Mouse (Mus musculus): ENCODE results near the gene Aim2. TPM values are rescaled to one million over a fixed set of nuclear protein-coding genes. Genes with fewer than 3 reads are reported as not detected.
"Not testable (repeated sequence)": the region's sequence is repeated elsewhere in the genome, so short reads cannot be mapped to it uniquely, and the experiment has no call there.

The Aim2 gene
- polyA plus RNA-seq, 1 experiment = 10.4 TPM

DNA sequence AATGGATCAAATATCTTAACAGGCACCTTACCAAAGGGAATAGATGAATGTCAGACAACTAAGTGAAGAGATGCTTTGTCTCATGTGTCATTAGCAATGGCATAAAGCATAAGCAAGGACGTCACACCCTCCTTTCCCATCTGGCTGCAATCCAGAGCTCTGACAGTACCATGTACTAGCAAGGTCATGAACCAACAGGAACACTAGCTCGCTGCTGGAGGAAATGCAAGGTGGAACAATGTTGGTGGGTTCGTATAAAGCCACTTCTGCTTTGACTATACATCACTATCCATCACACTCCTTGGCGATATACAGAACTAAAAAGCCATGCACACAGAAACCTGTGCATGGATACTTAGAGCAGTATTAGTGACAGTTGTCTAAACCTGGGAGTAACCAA is 96.4 kb downstream of the Aim2 start:
- Histone ChIP-seq H3K4me1 (ENCODE audit: control insufficient read depth, insufficient read depth, insufficient read length) (no peaks in the 10 kb centered on the region; the same call in 1 of the 2 replicates), H3K27me3 (ENCODE audit: control insufficient read depth, insufficient read depth, low read length) (no peaks in the 10 kb centered on the region), H3K27ac (ENCODE audit: insufficient read depth, low read length) (no peak overlapping the region), H3K36me3 (ENCODE audit: control insufficient read depth, insufficient read depth, low read length) (peaks cover 5% of the 10 kb centered on the region), H3K4me3 (ENCODE audit: extremely low read depth, insufficient read depth, insufficient read length) (no peak overlapping the region)
- no peak for TF ChIP-seq CTCF (IDR thresholded peaks at IDR 0.05; ENCODE audit: extremely low read depth, insufficient read depth, insufficient read length, insufficient replicate concordance)
- no peak for TF ChIP-seq POLR2A (IDR thresholded peaks at IDR 0.05; ENCODE audit: low read depth, low read length)
- no peak for DNase-seq (ENCODE audit: low read depth in 1 of 2, low spot score in 2 of 2)
- WGBS = 39% methylated on average over 4 of the region's 4 CpGs

DNA sequence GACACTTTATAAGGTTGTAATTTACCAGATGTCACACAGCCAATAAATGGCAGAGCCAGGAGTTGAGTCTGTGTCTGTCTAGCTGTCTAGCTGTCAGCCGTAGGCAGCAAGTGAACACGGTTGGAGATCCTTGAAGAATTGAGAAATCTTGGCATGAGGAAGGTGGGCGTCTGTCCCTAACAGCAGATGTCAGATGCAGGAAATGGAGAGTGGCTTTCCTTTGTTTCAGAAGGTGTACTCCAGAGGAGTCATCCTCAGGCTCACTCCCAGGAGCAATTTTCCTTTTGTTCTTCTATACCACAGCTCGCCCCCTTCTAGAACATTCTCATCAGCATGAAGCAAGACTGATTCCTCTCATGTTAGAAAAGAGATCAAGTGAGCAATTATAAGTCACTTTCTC is 99.9 kb downstream of the Aim2 start:
- Histone ChIP-seq H3K4me1 (ENCODE audit: control insufficient read depth, insufficient read depth, insufficient read length) (no peaks in the 10 kb centered on the region; the same call in 1 of the 2 replicates), H3K36me3 (ENCODE audit: control insufficient read depth, insufficient read depth, low read length) (peaks cover 9% of the 10 kb centered on the region), H3K27me3 (ENCODE audit: control insufficient read depth, insufficient read depth, low read length) (no peaks in the 10 kb centered on the region), H3K4me3 (ENCODE audit: extremely low read depth, insufficient read depth, insufficient read length) (no peak overlapping the region), H3K27ac (ENCODE audit: insufficient read depth, low read length) (no peak overlapping the region)
- no peak for TF ChIP-seq POLR2A (IDR thresholded peaks at IDR 0.05; ENCODE audit: low read depth, low read length)
- TF ChIP-seq CTCF (IDR thresholded peaks at IDR 0.05; ENCODE audit: extremely low read depth, insufficient read depth, insufficient read length, insufficient replicate concordance) = no peak
- 87% methylated on average over 4 of the region's 4 CpGs for WGBS
- DNase-seq (ENCODE audit: low read depth in 1 of 2, low spot score in 2 of 2) = no peak

DNA sequence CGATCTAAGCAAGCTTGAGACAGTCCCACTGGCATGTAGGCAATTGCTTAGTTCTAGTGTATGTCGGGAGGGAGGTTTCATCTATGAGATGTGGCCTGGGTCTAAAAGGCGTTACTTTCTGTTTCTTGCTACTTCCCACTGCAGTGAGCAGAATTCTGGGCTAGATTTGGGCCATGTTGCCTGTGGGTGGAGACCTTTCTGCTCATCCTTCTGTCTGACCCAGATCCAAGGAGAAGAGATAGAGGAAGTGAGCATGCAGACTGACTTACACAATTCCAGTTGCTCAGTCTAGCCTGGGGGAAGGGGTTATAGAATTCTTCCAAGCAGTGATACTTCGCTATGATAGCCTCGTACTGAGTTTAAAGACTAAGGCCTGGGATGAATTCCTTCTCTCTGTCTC is 101.0 kb downstream of the Aim2 start:
- Histone ChIP-seq H3K27me3 (ENCODE audit: control insufficient read depth, insufficient read depth, low read length) (no peaks in the 10 kb centered on the region), H3K36me3 (ENCODE audit: control insufficient read depth, insufficient read depth, low read length) (peaks cover 12% of the 10 kb centered on the region), H3K27ac (ENCODE audit: insufficient read depth, low read length) (peak overlapping the region; percentile 10; the same call in 1 of the 2 replicates), H3K4me1 (ENCODE audit: control insufficient read depth, insufficient read depth, insufficient read length) (no peaks in the 10 kb centered on the region; the same call in 1 of the 2 replicates), H3K4me3 (ENCODE audit: extremely low read depth, insufficient read depth, insufficient read length) (no peak overlapping the region)
- TF ChIP-seq CTCF (IDR thresholded peaks at IDR 0.05; ENCODE audit: extremely low read depth, insufficient read depth, insufficient read length, insufficient replicate concordance) (no peak), POLR2A (IDR thresholded peaks at IDR 0.05; ENCODE audit: low read depth, low read length) (no peak)
- WGBS = 77% methylated on average over 5 of the region's 5 CpGs
- no peak for DNase-seq (ENCODE audit: low read depth in 1 of 2, low spot score in 2 of 2)

DNA sequence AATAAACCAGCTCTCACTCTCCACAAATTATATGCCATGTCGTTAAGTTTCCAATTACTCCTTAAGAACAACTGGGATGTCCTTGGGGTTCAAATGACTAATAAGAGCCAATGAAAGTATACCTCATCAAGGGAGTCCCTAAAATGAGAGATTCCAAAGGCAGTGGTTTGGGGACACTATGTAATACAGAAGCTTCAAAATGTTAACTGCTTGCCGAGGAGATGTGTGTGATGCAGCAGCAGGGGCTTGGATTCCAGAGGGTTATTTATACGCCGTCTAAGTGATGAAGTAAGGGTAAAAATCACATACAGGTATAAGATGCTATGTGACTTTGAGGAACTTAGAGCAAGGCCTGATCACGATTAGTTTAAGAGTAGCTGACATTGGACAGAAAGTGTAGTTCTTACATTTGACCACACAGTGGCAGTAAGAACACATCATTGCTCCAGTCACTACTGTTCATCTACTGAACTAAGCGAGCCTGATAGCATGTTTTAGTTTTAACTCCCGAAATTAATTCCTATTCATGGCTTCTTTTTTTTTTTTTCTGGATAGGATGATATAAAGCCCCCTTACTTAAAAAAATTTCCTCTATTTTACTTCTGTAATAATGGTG is 105.6 kb downstream of the Aim2 start:
- Histone ChIP-seq H3K27me3 (ENCODE audit: control insufficient read depth, insufficient read depth, low read length) (no peaks in the 10 kb centered on the region), H3K4me3 (ENCODE audit: extremely low read depth, insufficient read depth, insufficient read length) (no peak overlapping the region), H3K4me1 (ENCODE audit: control insufficient read depth, insufficient read depth, insufficient read length) (no peaks in the 10 kb centered on the region; the same call in 1 of the 2 replicates), H3K27ac (ENCODE audit: insufficient read depth, low read length) (no peak overlapping the region), H3K36me3 (ENCODE audit: control insufficient read depth, insufficient read depth, low read length) (peaks cover 16% of the 10 kb centered on the region)
- 53% methylated on average over 7 of the region's 7 CpGs for WGBS
- DNase-seq (ENCODE audit: low read depth in 1 of 2, low spot score in 2 of 2) = peak; percentile 33 to 46
- no peak for TF ChIP-seq POLR2A (IDR thresholded peaks at IDR 0.05; ENCODE audit: low read depth, low read length)
- TF ChIP-seq CTCF (IDR thresholded peaks at IDR 0.05; ENCODE audit: extremely low read depth, insufficient read depth, insufficient read length, insufficient replicate concordance) = peak; percentile 45; the same call in 1 of the 2 replicates

GRCm38 (mm10) chr1:173456761-173457160 is 106.1 kb downstream of the Aim2 start:
- Histone ChIP-seq H3K4me3 (ENCODE audit: extremely low read depth, insufficient read depth, insufficient read length) (no peak overlapping the region), H3K27ac (ENCODE audit: insufficient read depth, low read length) (no peak overlapping the region), H3K27me3 (ENCODE audit: control insufficient read depth, insufficient read depth, low read length) (no peaks in the 10 kb centered on the region), H3K4me1 (ENCODE audit: control insufficient read depth, insufficient read depth, insufficient read length) (no peaks in the 10 kb centered on the region; the same call in 1 of the 2 replicates), H3K36me3 (ENCODE audit: control insufficient read depth, insufficient read depth, low read length) (peaks cover 16% of the 10 kb centered on the region)
- no peak for DNase-seq (ENCODE audit: low read depth in 1 of 2, low spot score in 2 of 2)
- TF ChIP-seq CTCF (IDR thresholded peaks at IDR 0.05; ENCODE audit: extremely low read depth, insufficient read depth, insufficient read length, insufficient replicate concordance) (no peak), POLR2A (IDR thresholded peaks at IDR 0.05; ENCODE audit: low read depth, low read length) (no peak)
- 92% methylated on average over 5 of the region's 5 CpGs for WGBS

DNA sequence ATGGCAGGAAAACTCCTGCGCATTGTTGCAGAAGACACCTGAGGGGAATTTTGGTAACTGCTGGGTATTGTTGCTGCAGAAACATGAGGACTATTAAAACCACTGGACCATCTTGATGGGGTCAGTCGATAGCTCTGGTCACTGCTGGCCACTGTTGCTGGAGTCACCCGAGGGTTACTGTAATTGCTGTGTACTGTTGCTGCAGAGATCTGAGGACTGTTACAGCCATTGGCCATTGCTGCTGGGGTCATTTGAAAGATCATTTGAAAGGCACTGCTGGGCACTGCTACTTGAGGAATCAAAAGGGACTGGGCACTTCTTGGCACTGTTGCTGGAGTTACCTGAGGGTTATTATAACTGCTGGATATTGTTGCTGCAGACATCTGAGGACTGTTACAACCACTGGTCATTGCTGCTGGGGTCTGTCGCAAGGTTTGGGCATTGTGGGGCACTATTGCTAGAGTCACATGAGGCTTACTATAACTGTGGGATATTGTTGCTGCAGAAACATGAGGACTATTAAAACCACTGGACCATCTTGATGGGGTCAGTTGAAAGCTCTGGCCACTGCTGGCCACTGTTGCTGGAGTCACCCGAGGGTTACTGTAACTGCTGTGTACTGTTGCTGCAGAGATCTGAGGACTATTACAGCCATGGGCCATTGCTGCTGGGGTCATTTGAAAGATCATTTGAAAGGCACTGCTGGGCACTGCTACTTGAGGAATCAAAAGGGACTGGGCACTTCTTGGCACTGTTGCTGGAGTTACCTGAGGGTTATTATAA is 129.9 kb downstream of the Aim2 start:
- H3K4me3 ChIP-seq (ENCODE audit: extremely low read depth, insufficient read depth, insufficient read length); H3K27me3 ChIP-seq (ENCODE audit: control insufficient read depth, insufficient read depth, low read length); H3K4me1 ChIP-seq (ENCODE audit: control insufficient read depth, insufficient read depth, insufficient read length); H3K27ac ChIP-seq (ENCODE audit: insufficient read depth, low read length); DNase-seq (ENCODE audit: low read depth in 1 of 2, low spot score in 2 of 2): not testable (repeated sequence)
- 88% methylated on average over 5 of the region's 5 CpGs for WGBS
- peaks cover 12% of the 10 kb centered on the region for H3K36me3 ChIP-seq (ENCODE audit: control insufficient read depth, insufficient read depth, low read length)

GRCm38 (mm10) chr1:173481182-173481574 is 130.5 kb downstream of the Aim2 start:
- H3K36me3 ChIP-seq (ENCODE audit: control insufficient read depth, insufficient read depth, low read length); H3K4me1 ChIP-seq (ENCODE audit: control insufficient read depth, insufficient read depth, insufficient read length); H3K27me3 ChIP-seq (ENCODE audit: control insufficient read depth, insufficient read depth, low read length); H3K27ac ChIP-seq (ENCODE audit: insufficient read depth, low read length); DNase-seq (ENCODE audit: low read depth in 1 of 2, low spot score in 2 of 2); H3K4me3 ChIP-seq (ENCODE audit: extremely low read depth, insufficient read depth, insufficient read length): not testable (repeated sequence)
- 98% methylated on average over 3 of the region's 3 CpGs for WGBS

All from spleen, adult 2 months (tissue).